Mouse (Mus musculus) kidney, embryonic 15.5 days (tissue): ENCODE results near the gene Gm49510. TPM values are rescaled to one million over a fixed set of nuclear protein-coding genes. Genes with fewer than 3 reads are reported as not detected.

Source experiments
- ATAC-seq: fragments of 200-750 bp; cut with Nextera tagmentation; replicated peaks from 2 replicates; pipeline ENCODE4 v1.8.0; 2017; ENCODE audit warnings: moderate TSS enrichment; ENCODE audit not compliant: low FRiP score
- H3K27ac ChIP-seq: fragments of 300-500 bp; sonication (generic); 2 replicates; pipeline ENCODE4 v1.5.1; 2015; ENCODE audit warnings: mild to moderate bottlenecking, inconsistent platforms
- H3K27me3 ChIP-seq: fragments of 300-500 bp; sonication (generic); 2 replicates; pipeline ENCODE4 v1.6.1; 2015; ENCODE audit warnings: inconsistent platforms
- H3K36me3 ChIP-seq: fragments of 300-500 bp; sonication (generic); 2 replicates; pipeline ENCODE4 v1.6.1; 2015; ENCODE audit warnings: inconsistent platforms
- H3K4me1 ChIP-seq: fragments of 300-500 bp; sonication (generic); 2 replicates; pipeline ENCODE4 v1.6.1; 2015; ENCODE audit warnings: inconsistent platforms
- H3K4me2 ChIP-seq: fragments of 300-500 bp; sonication (generic); 2 replicates; pipeline ENCODE4 v1.6.1; 2015; ENCODE audit warnings: moderate library complexity, mild to moderate bottlenecking, inconsistent platforms
- H3K4me3 ChIP-seq: fragments of 300-500 bp; sonication (generic); replicated peaks from 2 replicates; pipeline ENCODE4 v1.5.1; 2015; ENCODE audit warnings: mild to moderate bottlenecking, inconsistent platforms
- H3K9ac ChIP-seq: fragments of 300-500 bp; sonication (generic); 2 replicates; pipeline ENCODE4 v1.6.1; 2015; ENCODE audit warnings: mild to moderate bottlenecking, inconsistent platforms
- H3K9me3 ChIP-seq: fragments of 300-500 bp; sonication (generic); replicated peaks from 2 replicates; pipeline ENCODE4 v1.6.1; 2016; ENCODE audit warnings: inconsistent platforms
- WGBS: fragments of 180-500 bp; shearing (Covaris S2); methylation state at CpG from one replicate; pipeline ENCODE4 v1.1.7; 2015; ENCODE audit warnings: mixed read lengths; 5-methylcytosine and 5-hydroxymethylcytosine counted together
- polyA plus RNA-seq: library from polyadenylated mRNA; unstranded; fragments of >200 nt; fragmentation: Nextera tagmentation; extraction: Ambion mirVana; gene quantifications from 2 replicates; pipeline ENCODE4 v1.2.1, GENCODE M21; 2015

Gm49510 gene
- polyA plus RNA-seq, 1 experiment from 2014 or later = 0.60 TPM

DNA sequence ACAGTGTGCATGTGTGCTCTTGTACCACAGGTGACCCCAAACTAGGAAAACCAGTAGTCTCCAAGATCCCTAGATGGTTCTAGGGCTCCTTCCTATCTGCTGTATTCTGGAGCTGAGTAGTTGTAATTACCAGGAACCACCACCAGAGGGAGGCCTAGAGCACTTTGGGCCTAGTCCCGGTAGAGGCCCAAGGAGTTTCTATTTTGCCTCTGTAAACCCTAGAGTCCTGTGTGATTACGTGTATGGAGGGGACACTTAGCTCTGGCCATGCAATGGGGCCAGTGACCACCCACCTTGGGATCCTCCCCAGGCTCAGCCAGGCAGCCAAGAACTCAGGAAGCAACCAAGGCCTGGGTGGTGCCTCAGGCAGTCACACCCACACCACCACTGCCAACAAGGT, 3.8 kb downstream of the Gm49510 start:
- no peak for ATAC-seq
- peaks cover 62% of the 10 kb centered on the region for H3K36me3 ChIP-seq

GRCm38 (mm10) chr15:78908399-78908798, 8.9 kb downstream of the Gm49510 start:
- Histone ChIP-seq H3K4me2 (no peak overlapping the region), H3K4me1 (peaks cover 6% of the 10 kb centered on the region), H3K36me3 (peaks cover 88% of the 10 kb centered on the region), H3K9ac (no peak overlapping the region), H3K9me3 (no peaks in the 10 kb centered on the region), H3K4me3 (no peak overlapping the region), H3K27ac (no peak overlapping the region; the same call in 1 of the 2 replicates), H3K27me3 (no peaks in the 10 kb centered on the region)
- ATAC-seq = no peak
- 81% methylated on average over 7 of the region's 7 CpGs for WGBS

More for the DNA sequence above, 3.8 kb downstream of the Gm49510 start:
- WGBS = 6% methylated on average over 2 of the region's 2 CpGs
- no peak overlapping the region for H3K9ac ChIP-seq
- H3K4me1 ChIP-seq = peaks cover 39% of the 10 kb centered on the region
- H3K4me3 ChIP-seq = no peak overlapping the region
- H3K9me3 ChIP-seq = no peaks in the 10 kb centered on the region
- H3K27ac ChIP-seq = no peak overlapping the region
- H3K27me3 ChIP-seq = no peaks in the 10 kb centered on the region
- H3K4me2 ChIP-seq = no peak overlapping the region

DNA sequence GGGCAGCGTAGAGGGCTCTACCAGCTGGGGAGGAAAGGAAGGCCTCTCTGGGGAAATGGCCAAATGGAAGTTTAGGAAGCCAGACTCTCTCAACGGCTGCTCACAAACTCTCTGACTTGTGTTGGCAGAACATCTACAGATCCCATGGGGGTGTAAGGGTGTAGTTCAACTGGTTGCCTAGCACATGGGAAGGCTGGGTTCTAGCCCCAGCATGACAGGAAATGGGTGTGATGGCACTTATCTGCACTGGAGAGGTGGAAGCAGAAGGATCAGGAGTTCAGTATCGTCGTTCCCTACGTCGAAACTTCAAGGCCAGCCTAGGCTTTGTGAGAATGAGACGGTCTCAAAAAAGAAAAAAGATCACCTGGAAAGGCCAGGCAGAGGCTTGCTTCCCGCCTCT, 9.5 kb downstream of the Gm49510 start:
- Histone ChIP-seq H3K9ac (no peak overlapping the region), H3K4me3 (no peak overlapping the region), H3K9me3 (no peaks in the 10 kb centered on the region), H3K27me3 (no peaks in the 10 kb centered on the region), H3K4me2 (no peak overlapping the region), H3K27ac (no peak overlapping the region), H3K4me1 (peaks cover 7% of the 10 kb centered on the region), H3K36me3 (peaks cover 82% of the 10 kb centered on the region)
- 89% methylated on average over 8 of the region's 8 CpGs for WGBS
- ATAC-seq = no peak

DNA sequence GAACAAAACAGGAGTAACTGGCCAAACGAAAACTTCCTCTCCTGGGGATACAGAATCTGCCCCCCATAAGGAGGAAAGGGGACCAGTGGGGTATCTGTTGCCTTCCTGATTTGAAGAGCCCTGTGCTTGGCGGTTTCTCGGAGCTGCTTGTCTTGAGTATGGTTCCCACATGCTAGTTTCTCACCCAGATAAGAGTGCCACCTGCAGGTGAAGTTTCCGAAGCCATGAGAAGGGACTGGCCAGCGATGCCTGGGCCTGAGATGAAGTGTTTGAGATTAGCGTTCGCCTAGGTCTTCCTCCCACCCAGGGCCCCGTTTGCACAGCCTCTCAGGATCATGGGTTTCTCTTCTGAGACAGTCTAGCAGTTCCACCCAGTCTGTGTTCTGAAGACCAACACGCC, 12.6 kb downstream of the Gm49510 start:
- H3K27me3 ChIP-seq = no peaks in the 10 kb centered on the region

GRCm38 (mm10) chr15:78913632-78914090, 14.2 kb downstream of the Gm49510 start, which contains the start of gene Pdxp:
Pdxp (plus strand) TSS chr15:78913919.
- H3K4me3 ChIP-seq = peak within 1 kb of the TSS; percentile 78
- WGBS = under 1% methylated on average over 51 of the region's 51 CpGs

More for the DNA sequence above, 12.6 kb downstream of the Gm49510 start:
- Histone ChIP-seq H3K36me3 (peaks cover 57% of the 10 kb centered on the region), H3K27ac (no peak overlapping the region), H3K9ac (no peak overlapping the region), H3K4me2 (no peak overlapping the region), H3K9me3 (no peaks in the 10 kb centered on the region), H3K4me1 (peaks cover 37% of the 10 kb centered on the region), H3K4me3 (no peak overlapping the region)
- no peak for ATAC-seq
- 37% methylated on average over 9 of the region's 9 CpGs for WGBS

GRCm38 (mm10) chr15:78914091-78914822, 14.8 kb downstream of the Gm49510 start:
- Histone ChIP-seq H3K9me3 (no peaks in the 10 kb centered on the region), H3K36me3 (peaks cover 51% of the 10 kb centered on the region), H3K4me1 (peaks cover 46% of the 10 kb centered on the region), H3K27me3 (no peaks in the 10 kb centered on the region), H3K9ac (peak overlapping the region; percentile 82), H3K4me3 (peak overlapping the region; percentile 78), H3K4me2 (peak overlapping the region; percentile 100), H3K27ac (peak overlapping the region; percentile 92)
- under 1% methylated on average over 87 of the region's 87 CpGs for WGBS
- peak; percentile 70 for ATAC-seq

More at GRCm38 (mm10) chr15:78913632-78914090, 14.2 kb downstream of the Gm49510 start, which contains the start of gene Pdxp:
- H3K27ac ChIP-seq = peak within 1 kb of the TSS; percentile 92
- H3K4me1 ChIP-seq = peaks cover 46% of the 10 kb centered on the region
- peak within 1 kb of the TSS; percentile 82 for H3K9ac ChIP-seq
- ATAC-seq = peak; percentile 91
- H3K9me3 ChIP-seq = no peaks in the 10 kb centered on the region
- H3K4me2 ChIP-seq = peak within 1 kb of the TSS; percentile 100
- H3K27me3 ChIP-seq = no peaks in the 10 kb centered on the region
- H3K36me3 ChIP-seq = peaks cover 52% of the 10 kb centered on the region

GRCm38 (mm10) chr15:78914823-78915659, 15.6 kb downstream of the Gm49510 start:
- H3K9me3 ChIP-seq = no peaks in the 10 kb centered on the region
- H3K4me2 ChIP-seq = peak overlapping the region; percentile 100
- peak overlapping the region; percentile 82 for H3K9ac ChIP-seq
- H3K36me3 ChIP-seq = peaks cover 49% of the 10 kb centered on the region
- peaks cover 46% of the 10 kb centered on the region for H3K4me1 ChIP-seq
- H3K27me3 ChIP-seq = no peaks in the 10 kb centered on the region
- H3K4me3 ChIP-seq = peak overlapping the region; percentile 78
- H3K27ac ChIP-seq = no peak overlapping the region
- WGBS = 46% methylated on average over 8 of the region's 8 CpGs
- no peak for ATAC-seq

GRCm38 (mm10) chr15:78915660-78916017, 16.2 kb downstream of the Gm49510 start:
- Histone ChIP-seq H3K27ac (no peak overlapping the region), H3K27me3 (no peaks in the 10 kb centered on the region), H3K36me3 (peaks cover 43% of the 10 kb centered on the region), H3K9me3 (no peaks in the 10 kb centered on the region), H3K9ac (peak overlapping the region; percentile 15; the same call in 1 of the 2 replicates), H3K4me3 (peak overlapping the region; percentile 78), H3K4me1 (peaks cover 46% of the 10 kb centered on the region), H3K4me2 (peak overlapping the region; percentile 100)
- 5% methylated on average over 8 of the region's 8 CpGs for WGBS
- ATAC-seq = no peak

- peaks cover 46% of the 10 kb centered on the region for H3K4me1 ChIP-seq
- peak overlapping the region; percentile 78 for H3K4me3 ChIP-seq
- peaks cover 37% of the 10 kb centered on the region for H3K36me3 ChIP-seq
- H3K27me3 ChIP-seq = no peaks in the 10 kb centered on the region
- no peak for ATAC-seq
- 57% methylated on average over 12 of the region's 12 CpGs for WGBS
- no peak overlapping the region for H3K27ac ChIP-seq
- H3K9ac ChIP-seq = peak overlapping the region; percentile 15; the same call in 1 of the 2 replicates
- no peaks in the 10 kb centered on the region for H3K9me3 ChIP-seq
- H3K4me2 ChIP-seq = peak overlapping the region; percentile 100
Measured at GRCm38 (mm10) chr15:78916052-78916826, 16.8 kb downstream of the Gm49510 start.

DNA sequence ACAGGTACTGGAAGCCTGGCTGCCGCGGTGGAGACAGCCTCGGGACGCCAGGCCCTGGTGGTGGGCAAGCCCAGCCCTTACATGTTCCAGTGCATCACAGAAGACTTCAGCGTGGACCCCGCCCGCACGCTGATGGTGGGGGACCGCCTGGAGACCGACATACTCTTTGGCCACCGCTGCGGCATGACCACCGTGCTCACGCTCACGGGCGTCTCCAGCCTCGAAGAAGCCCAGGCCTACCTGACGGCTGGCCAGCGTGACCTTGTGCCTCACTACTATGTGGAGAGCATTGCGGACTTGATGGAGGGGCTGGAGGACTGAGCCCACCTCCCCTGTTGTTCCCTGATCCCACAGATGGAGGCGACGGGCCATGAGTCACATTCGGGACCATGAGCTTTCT, 18.7 kb downstream of the Gm49510 start:
- WGBS = 85% methylated on average over 23 of the region's 23 CpGs
- ATAC-seq = no peak
- Histone ChIP-seq H3K4me3 (no peak overlapping the region), H3K4me1 (peaks cover 44% of the 10 kb centered on the region), H3K27ac (no peak overlapping the region), H3K9ac (no peak overlapping the region), H3K27me3 (no peaks in the 10 kb centered on the region), H3K36me3 (peaks cover 26% of the 10 kb centered on the region), H3K4me2 (no peak overlapping the region), H3K9me3 (no peaks in the 10 kb centered on the region)

GRCm38 (mm10) chr15:78919914-78920313, 20.4 kb downstream of the Gm49510 start:
- Histone ChIP-seq H3K27me3 (no peaks in the 10 kb centered on the region), H3K9me3 (no peaks in the 10 kb centered on the region), H3K9ac (no peak overlapping the region), H3K4me2 (no peak overlapping the region), H3K27ac (0 out of 2 replicates have a peak overlapping the region, but pooled peaks have one; percentile 3), H3K4me1 (peaks cover 31% of the 10 kb centered on the region), H3K4me3 (no peak overlapping the region), H3K36me3 (peaks cover 26% of the 10 kb centered on the region)
- ATAC-seq = no peak
- 65% methylated on average over 12 of the region's 12 CpGs for WGBS
